Mouse (Mus musculus): ENCODE results near the gene Slc7a6.

- TF ChIP-seq CTCF (conservative IDR thresholded peaks at IDR 0.05; ENCODE audit: low read length) (no peak), NANOG (IDR thresholded peaks at IDR 0.05; ENCODE audit: borderline replicate concordance, low read length) (no peak), POU5F1 (IDR thresholded peaks at IDR 0.05; ENCODE audit: borderline replicate concordance, low read length) (no peak)
These were observed 10.3 kb upstream of the Slc7a6 start for GRCm38 (mm10) chr8:106158381-106158780.
